Mouse (Mus musculus) ovary, adult 2 months (tissue): Measurements from ENCODE around the gene Alox8. TPM values are rescaled to one million over a fixed set of nuclear protein-coding genes. Genes with fewer than 3 reads are reported as not detected.

ENCODE experiments used
- polyA plus RNA-seq: library from polyadenylated mRNA; depleted of rRNA; stranded (reverse); fragments of >200 nt; gene quantifications from 2 replicates; pipeline ENCODE4 v1.2.3, GENCODE M21; 2012; rRNA removed

Alox8 gene
- polyA plus RNA-seq = 0.06 TPM in 1 of 2 replicates, not detected in the other

GRCm38 (mm10) chr11:69197743-69198142, at the start of gene Alox8:
TSS of gene Alox8 (minus strand) at chr11:69197843.

GRCm38 (mm10) chr11:69236926-69237260, 39.2 kb upstream of the Alox8 start, which contains the start of gene Gucy2e:
TSS of gene Gucy2e (minus strand) at chr11:69237036.

DNA sequence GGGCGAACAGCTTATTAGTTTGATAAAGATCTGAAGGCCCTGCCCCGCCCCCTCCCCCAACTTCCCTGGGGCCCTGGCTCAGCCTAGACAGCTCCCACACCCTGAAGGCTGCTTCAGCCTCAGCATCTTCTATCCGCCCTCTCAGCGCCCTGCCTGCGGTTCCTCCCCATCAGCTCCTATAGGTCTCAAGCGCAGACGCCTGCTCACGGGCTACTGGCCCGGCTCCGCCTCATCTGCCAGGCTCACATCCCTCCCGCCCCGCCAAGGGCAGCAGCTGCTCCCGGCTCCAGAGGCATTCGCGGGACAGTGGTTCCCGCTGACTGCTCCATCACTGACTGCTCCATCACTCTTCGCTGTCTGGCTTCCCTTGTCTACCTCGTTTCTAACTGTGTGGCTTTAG, 40.8 kb downstream of the Alox8 start, which contains the start of gene Alox12b:
Gene Alox12b (plus strand): TSS at position 190 of the 400 bp plus-strand sequence.

Other genes with a start within 250 kb of the Alox8 start
- 53.3 and 59.5 TPM in 2 replicates for gene Arhgef15, start 240.4 kb downstream of the Alox8 start, polyA plus RNA-seq
- gene Slc25a35, start 229.7 kb downstream of the Alox8 start, polyA plus RNA-seq = 94.0 and 117 TPM in 2 replicates
- 31.8 and 49.9 TPM in 2 replicates for gene Rangrf, start 222.7 kb downstream of the Alox8 start, polyA plus RNA-seq
- gene Pfas, start 189.4 kb downstream of the Alox8 start, polyA plus RNA-seq = 27.2 and 30.6 TPM in 2 replicates
- 69.9 and 84.4 TPM in 2 replicates for gene Ctc1, start 181.9 kb downstream of the Alox8 start, polyA plus RNA-seq
- 35.2 and 55.8 TPM in 2 replicates for gene Aurkb, start 152.2 kb downstream of the Alox8 start, polyA plus RNA-seq
- 26.9 and 29.6 TPM in 2 replicates for gene Borcs6, start 138.1 kb downstream of the Alox8 start, polyA plus RNA-seq
- 60.2 and 98.0 TPM in 2 replicates for gene Tmem107, start 127.0 kb downstream of the Alox8 start, polyA plus RNA-seq
- gene Vamp2, start 109.4 kb downstream of the Alox8 start, polyA plus RNA-seq = 128 and 221 TPM in 2 replicates
- gene Per1, start 102.6 kb downstream of the Alox8 start, polyA plus RNA-seq = 25.2 and 31.5 TPM in 2 replicates
- 0.83 and 1.5 TPM in 2 replicates for gene Hes7, start 77.4 kb downstream of the Alox8 start, polyA plus RNA-seq
- gene 9130213A22Rik, start 75.3 kb downstream of the Alox8 start, polyA plus RNA-seq = 1.4 TPM in 2 replicates
- gene Aloxe3, start 71.9 kb downstream of the Alox8 start, polyA plus RNA-seq = 2.8 and 7.0 TPM in 2 replicates
- gene Alox12b, start 40.9 kb downstream of the Alox8 start, polyA plus RNA-seq = 0.18 TPM in 1 of 2 replicates, not detected in the other
- 1.6 and 1.8 TPM in 2 replicates for gene Gucy2e, start 39.2 kb upstream of the Alox8 start, polyA plus RNA-seq
- gene Cntrob, start 125.9 kb upstream of the Alox8 start, polyA plus RNA-seq = 11.0 and 12.6 TPM in 2 replicates
- 24.4 and 49.0 TPM in 2 replicates for gene Trappc1, start 126.1 kb upstream of the Alox8 start, polyA plus RNA-seq
- gene Kcnab3, start 128.4 kb upstream of the Alox8 start, polyA plus RNA-seq = 20.8 and 21.2 TPM in 2 replicates
- gene Rnf227, start 142.6 kb upstream of the Alox8 start, polyA plus RNA-seq = 4.7 and 4.9 TPM in 2 replicates
- gene Chd3, start 171.6 kb upstream of the Alox8 start, polyA plus RNA-seq = 192 and 199 TPM in 2 replicates
- gene Naa38, start 197.6 kb upstream of the Alox8 start, polyA plus RNA-seq = 297 and 329 TPM in 2 replicates
- gene Cyb5d1, start 197.8 kb upstream of the Alox8 start, polyA plus RNA-seq = 18.8 and 20.3 TPM in 2 replicates
- gene Tmem88, start 200.4 kb upstream of the Alox8 start, polyA plus RNA-seq = 62.8 and 66.4 TPM in 2 replicates
- 15.6 and 16.4 TPM in 2 replicates for gene Kdm6b, start 215.8 kb upstream of the Alox8 start, polyA plus RNA-seq